Mouse (Mus musculus) frontal cortex, postnatal 36 days (tissue): ENCODE data around the gene Hacd2.

Experiments used
- DNase-seq, 2 experiments: peaks; one replicate each; pipeline ENCODE4 v3.0.0; 2022; ENCODE audit warnings: low spot score in 2 of 2

Hacd2 gene

DNA sequence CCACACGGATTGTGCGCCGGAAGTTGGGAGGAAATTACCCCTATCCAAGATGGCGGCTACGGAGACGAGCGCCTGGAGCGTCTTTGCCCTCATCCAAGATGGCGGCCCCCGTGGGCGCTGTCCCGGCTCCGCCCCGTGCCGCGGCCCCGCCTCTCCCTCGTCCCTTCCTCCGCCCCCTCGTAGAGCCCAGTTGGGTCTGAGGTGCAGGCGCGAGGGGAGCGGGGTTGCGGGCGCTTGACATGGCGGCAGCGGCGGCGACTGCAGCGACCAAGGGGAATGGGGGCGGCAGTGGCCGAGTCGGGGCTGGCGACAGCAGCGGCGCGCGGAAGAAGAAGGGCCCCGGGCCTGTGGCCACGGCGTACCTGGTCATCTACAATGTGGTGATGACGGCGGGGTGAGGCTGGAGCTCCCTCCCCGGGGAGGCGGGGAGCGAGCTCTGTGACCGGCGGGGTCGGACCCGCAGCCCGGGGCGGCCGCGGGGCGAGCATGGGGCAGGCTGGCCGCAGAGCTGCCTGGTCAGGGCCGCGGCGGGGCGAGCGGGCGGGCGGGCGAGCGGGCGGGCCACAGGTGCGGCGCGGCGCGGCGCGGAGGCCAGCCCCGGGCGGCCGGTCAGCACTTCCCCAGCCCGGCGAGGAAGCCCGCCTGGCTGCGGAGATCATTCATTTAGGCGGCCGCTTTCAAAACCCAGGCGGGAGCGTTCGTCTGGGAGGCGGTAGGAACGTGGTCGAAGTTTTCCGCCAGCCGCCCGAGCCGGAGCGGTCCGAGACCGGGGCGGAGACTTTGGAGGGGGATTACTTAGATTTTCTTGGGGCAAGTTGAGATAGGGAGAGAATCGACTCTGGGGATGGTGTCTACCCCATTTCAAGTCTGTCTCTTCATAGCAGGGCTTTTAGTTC is at the start of gene Hacd2:
Gene Hacd2 (plus strand): TSS at position 187 of the 896 bp plus-strand sequence.
- peak; percentile 95 for DNase-seq

DNA sequence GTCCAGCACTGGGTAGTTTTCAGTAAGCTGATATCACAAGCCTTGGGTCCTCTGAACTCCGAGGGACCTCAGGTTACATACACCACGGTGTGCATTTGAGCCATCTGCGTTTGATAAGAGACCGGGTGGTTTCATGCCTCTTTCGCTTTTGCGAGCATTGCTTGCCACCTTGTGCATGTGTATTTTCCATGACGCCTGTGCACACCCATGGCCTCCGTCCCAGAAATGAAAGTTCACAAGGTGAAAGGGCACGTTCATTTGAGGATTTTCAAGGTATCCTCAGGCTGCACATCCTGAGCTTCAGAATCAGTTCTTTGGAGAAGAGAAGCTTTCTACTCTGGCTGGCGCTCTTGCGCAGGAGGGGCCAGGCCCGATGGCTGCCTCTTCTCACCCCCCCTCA is 49.8 kb upstream of the Hacd2 start:
- DNase-seq, result no peak

GRCm38 (mm10) chr16:34975544-34975943 is 46.7 kb upstream of the Hacd2 start:
- DNase-seq, result no peak

GRCm38 (mm10) chr16:34976630-34977029 is 45.6 kb upstream of the Hacd2 start:
- DNase-seq, result no peak

GRCm38 (mm10) chr16:34978018-34978417 is 44.2 kb upstream of the Hacd2 start:
- DNase-seq, result no peak

GRCm38 (mm10) chr16:34981009-34981408 is 41.2 kb upstream of the Hacd2 start:
- DNase-seq, result peak in 1 of 2 experiments; percentile 31

DNA sequence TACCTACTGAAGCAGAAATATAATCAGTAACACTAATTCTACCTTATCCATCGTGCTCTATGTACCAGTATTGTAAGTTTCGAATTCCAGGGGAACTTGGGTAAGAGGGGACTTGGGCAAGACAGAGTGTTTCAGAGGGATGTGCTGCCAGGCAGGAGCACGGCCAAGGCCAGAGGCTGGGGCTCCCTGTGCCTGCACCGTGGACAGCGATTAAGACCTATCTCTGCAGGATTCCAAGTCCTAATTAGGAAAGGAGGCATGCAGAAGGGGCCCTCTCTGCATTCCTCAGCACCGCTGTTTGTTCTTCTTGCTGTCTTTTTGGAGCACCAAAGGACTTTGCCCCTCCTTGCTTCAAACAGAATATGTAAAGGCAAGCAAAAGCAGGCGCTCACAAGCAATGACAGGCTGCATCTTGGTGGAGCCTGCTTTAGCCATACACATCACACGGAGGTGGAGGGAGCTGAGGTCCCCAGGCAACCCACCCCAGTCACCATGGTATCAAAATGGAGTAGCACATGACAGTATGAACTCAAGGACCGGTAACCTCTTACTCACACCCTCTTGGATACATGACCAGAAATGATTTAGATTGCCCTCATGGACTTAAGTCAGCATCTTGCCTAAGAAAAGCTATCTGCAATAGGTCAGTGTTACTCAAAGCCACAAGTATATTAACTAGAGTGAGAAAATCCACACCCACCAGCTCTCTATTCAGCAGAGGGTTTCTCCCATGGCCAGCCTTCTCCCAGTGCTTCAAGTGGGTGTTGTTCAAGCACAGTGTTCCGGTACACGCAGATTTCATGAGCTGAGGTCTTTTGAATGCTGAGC is 37.8 kb upstream of the Hacd2 start:
- no peak for DNase-seq

- DNase-seq, result no peak
Measured at GRCm38 (mm10) chr16:34985031-34985346, 37.2 kb upstream of the Hacd2 start.

GRCm38 (mm10) chr16:34986211-34986825 is 35.9 kb upstream of the Hacd2 start:
- no peak for DNase-seq

GRCm38 (mm10) chr16:34991365-34991764 is 30.9 kb upstream of the Hacd2 start:
- DNase-seq, result no peak

DNA sequence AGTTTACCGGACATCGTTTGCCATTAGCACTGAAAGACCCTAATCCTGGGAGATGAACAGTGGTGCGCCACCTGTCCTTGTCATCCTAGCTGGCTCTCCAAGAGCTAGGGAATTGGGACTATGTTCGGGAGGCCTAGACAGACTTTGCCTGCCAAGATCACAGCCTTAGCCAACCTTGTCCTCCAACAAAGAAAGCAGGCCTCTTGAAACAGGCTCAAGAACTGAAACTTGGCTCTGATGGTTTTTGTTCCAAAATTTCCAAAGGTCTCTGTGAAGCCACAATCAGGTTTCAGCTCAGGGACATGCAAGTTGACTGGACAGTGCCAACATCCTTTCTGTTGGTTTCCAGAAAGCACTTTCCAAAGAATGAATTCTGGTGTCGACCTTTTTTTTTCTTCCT is 29.4 kb upstream of the Hacd2 start:
- no peak for DNase-seq

- no peak for DNase-seq
Measured at GRCm38 (mm10) chr16:34993694-34994330, 28.4 kb upstream of the Hacd2 start.

GRCm38 (mm10) chr16:34994641-34995141 is 27.5 kb upstream of the Hacd2 start:
- DNase-seq, result no peak

GRCm38 (mm10) chr16:34996133-34996532 is 26.1 kb upstream of the Hacd2 start:
- peak; percentile 78 to 85 for DNase-seq

DNA sequence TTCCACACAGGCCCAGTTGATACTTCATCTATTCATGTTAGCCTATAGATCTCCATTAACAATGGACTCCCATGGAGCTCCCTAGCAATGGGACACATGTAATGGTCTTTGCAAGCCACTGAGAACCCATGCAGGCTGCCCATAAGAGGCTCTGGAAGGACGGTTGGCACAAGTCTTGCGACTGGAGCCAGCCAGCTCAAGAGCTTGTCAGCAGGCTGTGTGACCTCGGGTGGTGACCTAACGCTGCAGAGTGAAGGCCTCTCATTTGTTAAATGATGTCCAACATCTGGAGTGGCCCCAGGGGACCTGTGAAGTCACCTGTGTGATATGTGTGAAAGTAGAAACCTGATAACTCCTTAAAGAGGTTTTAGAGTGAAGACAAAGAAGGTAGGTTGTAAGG is 25.2 kb upstream of the Hacd2 start:
- DNase-seq, result no peak

DNA sequence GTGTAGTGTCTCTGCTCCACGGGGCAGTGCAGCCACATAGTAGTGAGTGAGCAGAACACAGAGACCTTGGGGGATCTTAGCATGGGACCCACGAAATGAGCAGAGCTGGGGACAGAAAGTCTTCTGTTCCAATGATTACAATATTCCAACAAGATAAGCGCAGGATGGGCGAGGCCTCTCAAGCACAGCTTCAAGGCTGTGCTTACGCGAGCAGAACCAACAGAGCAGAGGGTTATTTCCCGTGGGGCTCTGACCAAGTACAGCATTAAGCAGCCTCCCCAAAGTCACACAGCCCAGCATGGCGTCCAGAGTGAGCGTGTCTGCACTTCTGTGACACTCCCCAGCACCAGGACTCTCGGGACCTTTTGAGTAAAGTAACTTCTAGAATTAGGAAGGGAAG is 24.7 kb upstream of the Hacd2 start:
- no peak for DNase-seq

DNA sequence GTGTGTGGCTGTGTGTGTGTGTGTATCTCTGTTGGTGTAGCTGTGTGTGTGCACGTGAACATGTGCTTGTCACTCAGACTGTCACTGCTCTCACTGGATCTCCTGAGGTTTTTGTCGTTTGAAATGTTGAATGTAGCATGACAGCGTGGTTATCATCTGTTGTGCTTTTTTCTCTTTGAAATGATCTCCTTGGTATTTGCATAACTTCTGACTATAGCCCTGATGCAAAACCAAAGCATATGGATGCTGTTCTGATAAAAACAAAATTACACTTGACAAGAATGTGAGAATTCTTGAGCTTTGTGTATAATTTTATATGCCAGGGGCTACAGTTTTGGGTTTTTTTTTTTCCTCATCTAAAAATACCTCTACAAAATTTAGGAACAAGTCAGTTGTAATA is 23.2 kb upstream of the Hacd2 start:
- no peak for DNase-seq

DNA sequence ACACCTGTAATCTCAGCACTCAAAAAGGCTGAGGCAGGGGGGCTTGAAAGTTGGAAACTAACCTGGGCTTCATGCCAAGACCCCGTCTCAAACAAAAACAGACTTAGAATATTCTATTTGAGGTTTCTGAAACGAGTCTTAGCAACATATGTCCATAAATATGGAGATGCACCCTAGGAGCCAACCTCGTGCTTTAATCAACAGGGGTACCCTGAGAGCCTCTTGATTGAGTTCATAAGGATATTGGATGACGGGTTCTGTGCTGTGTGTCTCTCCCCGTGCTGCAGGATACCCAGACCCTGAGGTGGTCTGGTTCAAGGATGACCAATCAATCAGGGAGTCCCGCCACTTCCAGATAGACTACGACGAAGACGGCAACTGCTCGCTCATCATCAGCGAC is 22.2 kb upstream of the Hacd2 start:
- DNase-seq, result no peak

DNA sequence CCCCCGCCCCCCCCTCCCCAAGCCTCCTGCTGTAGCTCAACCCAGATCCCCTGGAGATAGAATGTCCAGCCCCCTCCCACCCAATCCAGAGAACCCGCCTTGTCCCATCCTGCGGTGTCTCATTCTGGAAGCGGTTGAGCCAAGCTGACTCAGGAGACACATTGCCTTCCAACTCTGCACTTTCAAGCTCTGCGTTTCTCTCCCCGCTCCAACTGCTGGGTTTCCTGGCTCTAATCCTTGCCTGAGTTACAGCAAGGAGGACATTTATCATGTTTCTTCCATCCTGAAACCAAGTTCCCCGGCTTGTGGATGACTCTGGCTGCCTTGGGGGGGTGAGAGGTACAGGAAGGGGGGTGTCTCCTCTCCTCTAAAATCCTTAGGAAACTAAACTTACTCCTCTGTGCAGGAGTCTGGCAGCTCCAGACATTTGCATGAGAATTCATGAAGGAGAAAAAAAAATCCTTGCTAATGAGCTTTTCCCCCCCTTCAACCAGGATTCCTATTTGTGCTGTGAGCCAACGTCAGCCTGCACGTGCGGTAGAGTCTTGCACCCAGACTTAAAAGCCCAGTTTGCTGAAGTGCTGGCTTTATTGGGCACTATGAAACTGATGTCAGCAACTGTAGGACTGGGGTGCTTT is 21.2 kb upstream of the Hacd2 start:
- no peak for DNase-seq

GRCm38 (mm10) chr16:35004356-35004755 is 17.9 kb upstream of the Hacd2 start:
- DNase-seq, result no peak

GRCm38 (mm10) chr16:35004756-35005155 is 17.5 kb upstream of the Hacd2 start:
- no peak for DNase-seq
